Mouse (Mus musculus) hindbrain, postnatal 0 days (tissue): ENCODE data around the gene Epha3. TPM values are rescaled to one million over a fixed set of nuclear protein-coding genes. Genes with fewer than 3 reads are reported as not detected.

Experiments
- ATAC-seq: fragments of 200-750 bp; cut with Nextera tagmentation; 2 replicates; pipeline ENCODE4 v1.8.0; 2017; ENCODE audit warnings: mild to moderate bottlenecking, moderate TSS enrichment, moderate library complexity
- DNase-seq: peaks from one replicate; pipeline ENCODE4 v3.0.0-alpha.2; 2015; ENCODE audit warnings: low spot score
- H3K27ac ChIP-seq: fragments of 300-500 bp; sonication (generic); 2 replicates; pipeline ENCODE4 v1.5.1; 2014; ENCODE audit warnings: mild to moderate bottlenecking
- H3K27me3 ChIP-seq: fragments of 300-500 bp; sonication (generic); 2 replicates; pipeline ENCODE4 v1.6.1; 2014; ENCODE audit warnings: low read length, mixed read lengths; ENCODE audit not compliant: insufficient read depth
- H3K36me3 ChIP-seq: fragments of 300-500 bp; sonication (generic); 2 replicates; pipeline ENCODE4 v1.6.1; 2014; ENCODE audit warnings: low read length, mixed read lengths; ENCODE audit not compliant: insufficient read depth
- H3K4me1 ChIP-seq: fragments of 300-500 bp; sonication (generic); 2 replicates; pipeline ENCODE4 v1.6.1; 2014; ENCODE audit warnings: antibody characterized with exemption, low read length, mixed read lengths; ENCODE audit not compliant: insufficient read depth
- H3K4me2 ChIP-seq: fragments of 300-500 bp; sonication (generic); 2 replicates; pipeline ENCODE4 v1.6.1; 2014; ENCODE audit warnings: low read depth, mild to moderate bottlenecking, low read length, moderate library complexity, mixed read lengths
- H3K4me3 ChIP-seq: fragments of 300-500 bp; sonication (generic); 2 replicates; pipeline ENCODE4 v1.5.1; 2014; ENCODE audit warnings: low read length
- H3K9ac ChIP-seq: fragments of 300-500 bp; sonication (generic); replicated peaks from 2 replicates; pipeline ENCODE4 v1.6.1; 2014; ENCODE audit warnings: mild to moderate bottlenecking, low read length, moderate library complexity, mixed read lengths
- H3K9me3 ChIP-seq: fragments of 300-500 bp; sonication (generic); 2 replicates; pipeline ENCODE4 v1.6.1; 2016; ENCODE audit warnings: low read length, mixed read lengths
- CTCF ChIP-seq: IDR thresholded peaks from 2 replicates; pipeline ENCODE4 v1.5.1; 2016; ENCODE audit warnings: antibody characterized with exemption, control low read depth, low read depth
- WGBS: fragments of 180-500 bp; shearing (Covaris S2); extraction: QIAGEN DNeasy Blood & Tissue Kit; methylation state at CpG from one replicate; pipeline ENCODE4 v1.1.7; 2014; 5-methylcytosine and 5-hydroxymethylcytosine counted together
- polyA plus RNA-seq: library from polyadenylated mRNA; unstranded; fragments of >200 nt; fragmentation: Nextera tagmentation; extraction: Ambion mirVana; gene quantifications from 2 replicates; pipeline ENCODE4 v1.2.1, GENCODE M21; 2015
- total RNA-seq: library from RNA; depleted of rRNA; stranded (reverse); fragments of >200 nt; gene quantifications from 2 replicates; pipeline ENCODE4 v1.2.3, GENCODE M21; 2014

The Epha3 gene
- total and polyA plus RNA-seq, 2 experiments from 2014 or later, result 11.3 to 23.3 TPM

DNA sequence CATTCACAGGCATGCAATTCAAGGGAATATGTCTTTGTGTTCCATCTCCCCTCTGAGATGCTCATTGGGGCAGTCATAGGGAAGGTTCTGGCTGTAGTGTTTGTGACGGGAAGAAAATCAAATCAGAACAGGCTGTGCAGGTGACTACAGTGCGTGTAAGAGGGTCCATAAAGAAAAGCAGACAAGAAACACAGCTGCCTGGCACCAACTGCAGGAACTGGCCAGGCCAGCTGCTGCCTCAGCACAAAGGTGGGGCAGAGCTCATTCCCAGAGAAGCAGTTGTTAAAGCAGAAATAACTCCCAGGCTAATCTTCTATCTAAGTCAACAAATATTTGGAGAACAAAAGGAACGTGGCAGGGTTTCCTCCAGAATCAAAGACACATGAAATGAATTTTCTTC is 222.4 kb downstream of the Epha3 start:
- no peak for ATAC-seq
- Histone ChIP-seq H3K4me2 (no peak overlapping the region), H3K36me3 (no peaks in the 10 kb centered on the region), H3K27ac (no peak overlapping the region), H3K4me3 (no peak overlapping the region), H3K27me3 (no peaks in the 10 kb centered on the region), H3K9me3 (no peaks in the 10 kb centered on the region), H3K9ac (no peak overlapping the region), H3K4me1 (no peaks in the 10 kb centered on the region)
- WGBS, result 74% methylated on average over 3 of the region's 3 CpGs
- TF ChIP-seq CTCF, result no peak
- DNase-seq, result no peak

DNA sequence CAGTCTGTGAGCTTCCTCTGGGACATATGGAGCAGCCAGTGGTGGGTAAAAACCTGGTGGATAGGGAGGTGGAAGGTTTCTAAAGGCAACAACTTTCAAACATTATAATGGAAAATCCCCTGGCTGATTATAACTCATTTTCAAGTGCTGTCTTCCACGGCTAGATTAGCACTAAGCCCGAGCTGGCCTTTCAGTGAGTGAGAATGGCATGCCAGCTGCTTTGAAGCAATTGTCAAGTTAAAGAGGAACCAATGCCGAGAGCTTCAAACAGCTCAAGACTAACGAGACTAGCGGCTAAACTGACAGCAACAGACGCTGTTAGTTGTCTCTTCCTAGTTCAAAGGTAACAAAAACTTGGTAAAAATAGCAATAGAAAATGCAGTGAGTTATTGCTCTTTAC is 225.3 kb downstream of the Epha3 start:
- Histone ChIP-seq H3K4me3 (no peak overlapping the region), H3K27me3 (no peaks in the 10 kb centered on the region), H3K4me1 (no peaks in the 10 kb centered on the region), H3K36me3 (no peaks in the 10 kb centered on the region), H3K4me2 (no peak overlapping the region), H3K27ac (no peak overlapping the region), H3K9ac (no peak overlapping the region), H3K9me3 (no peaks in the 10 kb centered on the region)
- DNase-seq (no peak), ATAC-seq (no peak)
- TF ChIP-seq CTCF, result no peak
- WGBS, result 35% methylated on average over 6 of the region's 6 CpGs

DNA sequence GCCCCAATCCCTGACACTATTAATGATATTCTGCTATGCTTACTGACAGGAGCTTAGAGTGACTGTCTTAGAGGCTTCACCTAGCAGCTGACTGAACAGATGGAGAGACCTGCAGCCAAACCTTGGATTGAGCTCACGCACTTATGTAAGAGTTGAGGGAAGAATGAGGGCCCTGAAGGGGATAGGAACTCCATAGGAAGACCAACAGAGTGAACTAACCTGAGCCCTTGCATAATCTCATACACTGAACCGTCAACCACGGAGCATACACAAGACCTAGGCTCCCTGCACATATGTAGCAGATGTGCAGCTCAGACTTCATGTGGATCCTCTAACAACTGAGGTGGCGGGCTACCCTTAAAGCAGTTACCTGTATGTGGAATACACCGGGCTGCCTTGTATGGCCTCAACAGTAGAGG is 230.2 kb downstream of the Epha3 start:
- no peak for ATAC-seq
- Histone ChIP-seq H3K36me3 (no peaks in the 10 kb centered on the region), H3K4me1 (no peaks in the 10 kb centered on the region), H3K9ac (no peak overlapping the region), H3K9me3 (no peaks in the 10 kb centered on the region), H3K4me2 (no peak overlapping the region), H3K27ac (no peak overlapping the region), H3K27me3 (no peaks in the 10 kb centered on the region), H3K4me3 (no peak overlapping the region)
- no peak for TF ChIP-seq CTCF
- DNase-seq, result peak; percentile 17
- 76% methylated on average over 5 of the region's 5 CpGs for WGBS

DNA sequence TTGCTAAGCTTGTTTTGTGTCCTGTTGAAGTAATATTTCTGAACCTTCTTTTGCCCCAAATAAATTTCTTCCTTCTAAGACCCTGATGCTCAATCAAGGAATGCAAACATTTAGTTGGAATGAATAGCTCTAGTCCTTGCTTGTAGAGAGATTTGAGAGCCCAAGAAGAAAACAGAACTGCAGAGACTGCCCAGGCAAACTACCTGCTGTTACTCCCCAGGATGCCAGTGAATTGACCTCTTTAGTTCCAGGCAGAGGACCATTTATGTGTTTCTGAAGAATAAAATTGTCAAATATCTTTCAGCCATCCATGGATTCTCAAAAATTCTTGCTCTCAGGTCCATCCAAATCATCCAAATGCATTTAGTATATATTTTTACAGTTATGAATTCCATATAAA is 238.7 kb downstream of the Epha3 start:
- no peak overlapping the region for H3K4me3 ChIP-seq
- DNase-seq (no peak), ATAC-seq (no peak)
- no peak overlapping the region for H3K4me2 ChIP-seq
- no peaks in the 10 kb centered on the region for H3K9me3 ChIP-seq
- H3K27ac ChIP-seq, result no peak overlapping the region
- no peak for TF ChIP-seq CTCF
- no peaks in the 10 kb centered on the region for H3K27me3 ChIP-seq
- H3K4me1 ChIP-seq, result no peaks in the 10 kb centered on the region
- H3K9ac ChIP-seq, result no peak overlapping the region
- H3K36me3 ChIP-seq, result no peaks in the 10 kb centered on the region

DNA sequence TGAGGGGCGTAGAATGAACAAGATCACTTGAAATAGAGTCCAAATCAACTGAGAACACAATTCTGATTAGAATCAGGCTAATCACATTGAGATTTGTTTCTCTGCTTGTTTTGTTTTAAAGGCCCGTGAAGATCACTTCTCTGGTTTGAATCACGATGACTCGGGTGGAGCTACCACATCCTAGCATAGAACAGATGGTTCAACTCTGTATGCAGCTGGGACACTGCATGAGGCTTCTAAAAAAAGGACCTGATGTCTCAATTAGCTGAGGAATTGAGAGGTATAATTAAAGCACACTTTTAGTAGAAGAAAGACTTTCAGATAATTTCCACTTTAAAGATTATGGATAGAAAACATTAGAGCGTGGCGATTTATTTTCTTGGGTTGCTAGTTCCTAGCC is 242.1 kb downstream of the Epha3 start:
- H3K27me3 ChIP-seq, result no peaks in the 10 kb centered on the region
- peak; percentile 72 for ATAC-seq
- no peaks in the 10 kb centered on the region for H3K4me1 ChIP-seq
- no peaks in the 10 kb centered on the region for H3K36me3 ChIP-seq
- 53% methylated on average over 6 of the region's 6 CpGs for WGBS
- peak; percentile 61 for DNase-seq
- H3K9ac ChIP-seq, result no peak overlapping the region
- no peak overlapping the region for H3K27ac ChIP-seq
- H3K4me2 ChIP-seq, result no peak overlapping the region
- no peak for TF ChIP-seq CTCF
- H3K4me3 ChIP-seq, result no peak overlapping the region
- H3K9me3 ChIP-seq, result no peaks in the 10 kb centered on the region

DNA sequence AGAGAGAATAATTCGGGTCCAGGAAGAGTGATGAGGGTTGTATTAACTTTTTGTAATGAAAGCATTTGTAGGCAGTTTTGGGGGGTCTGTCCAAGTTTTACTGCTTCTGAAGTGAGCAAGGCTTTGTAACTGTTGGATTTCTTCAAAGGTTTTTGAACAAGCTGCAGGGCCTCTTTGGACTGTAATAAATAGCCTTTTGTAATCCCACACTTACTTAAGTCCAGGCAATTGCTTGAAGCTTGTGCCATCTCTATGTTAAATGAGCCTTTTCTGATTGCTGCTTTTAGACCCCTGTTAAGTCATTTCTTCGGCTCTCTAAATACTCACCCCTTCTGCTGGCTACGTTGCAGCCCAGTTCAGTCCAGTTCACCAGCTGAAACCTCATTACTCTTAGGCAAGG is 248.6 kb downstream of the Epha3 start:
- Histone ChIP-seq H3K4me1 (no peaks in the 10 kb centered on the region), H3K27me3 (no peaks in the 10 kb centered on the region), H3K27ac (no peak overlapping the region), H3K4me3 (no peak overlapping the region), H3K4me2 (no peak overlapping the region), H3K36me3 (no peaks in the 10 kb centered on the region), H3K9ac (no peak overlapping the region), H3K9me3 (no peaks in the 10 kb centered on the region)
- WGBS, result 44% methylated on average over 3 of the region's 3 CpGs
- TF ChIP-seq CTCF, result no peak
- DNase-seq (no peak), ATAC-seq (no peak)

DNA sequence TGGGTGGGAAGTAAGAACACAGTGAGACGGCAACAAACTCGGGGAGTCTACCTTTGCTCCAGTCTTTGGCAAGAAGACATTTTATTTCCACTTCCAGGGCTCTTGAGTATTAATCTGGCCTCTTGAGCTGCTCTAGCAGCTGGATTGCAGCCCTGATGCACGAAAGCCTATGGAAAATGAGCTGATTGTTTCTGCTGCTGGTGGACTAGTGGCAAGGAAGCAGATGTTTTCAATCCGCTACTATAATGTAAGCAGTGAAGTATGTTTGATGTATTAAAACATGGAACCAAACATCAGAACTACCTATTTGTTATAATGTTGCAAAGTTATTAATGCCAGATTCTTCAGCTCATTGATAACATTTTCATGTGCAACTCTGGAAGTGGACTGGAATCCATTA is 251.0 kb downstream of the Epha3 start:
- H3K27ac ChIP-seq, result no peak overlapping the region
- no peaks in the 10 kb centered on the region for H3K4me1 ChIP-seq
- H3K9ac ChIP-seq, result no peak overlapping the region
- no peak for DNase-seq
- H3K9me3 ChIP-seq, result no peaks in the 10 kb centered on the region
- no peak for TF ChIP-seq CTCF
- H3K4me2 ChIP-seq, result no peak overlapping the region
- no peaks in the 10 kb centered on the region for H3K27me3 ChIP-seq
- no peak overlapping the region for H3K4me3 ChIP-seq
- 80% methylated on average over 4 of the region's 4 CpGs for whole genome bisulfite sequencing
- H3K36me3 ChIP-seq, result no peaks in the 10 kb centered on the region
- ATAC-seq, result no peak
